Mouse (Mus musculus) hematopoietic stem cell, adult 5-6 weeks (primary cell): ENCODE results near the gene Ap2a2. TPM values are rescaled to one million over a fixed set of nuclear protein-coding genes. Genes with fewer than 3 reads are reported as not detected.

Experiments
- ATAC-seq, 2 experiments: fragments of 125-278 bp in 1 of 2; replicated peaks in 1 of 2; 2 replicates each; pipeline ENCODE4 v1.8.0; 2016 to 2017; ENCODE audit warnings: inconsistent platforms in 2 of 2, mild to moderate bottlenecking in 2 of 2, moderate number of reproducible peaks in 2 of 2, low read depth in 1 of 2, moderate TSS enrichment in 1 of 2; ENCODE audit not compliant: low FRiP score in 2 of 2, poor library complexity in 2 of 2, severe bottlenecking in 2 of 2, insufficient read depth in 1 of 2, low TSS enrichment in 1 of 2
- total RNA-seq: library from RNA; stranded (forward); fragments of 172-1452, 232-1000 nt; gene quantifications from 2 replicates; pipeline ENCODE4 v1.2.3, GENCODE M21; 2017

Gene Ap2a2
- total RNA-seq, 1 experiment from 2014 or later = 40.7 TPM

DNA sequence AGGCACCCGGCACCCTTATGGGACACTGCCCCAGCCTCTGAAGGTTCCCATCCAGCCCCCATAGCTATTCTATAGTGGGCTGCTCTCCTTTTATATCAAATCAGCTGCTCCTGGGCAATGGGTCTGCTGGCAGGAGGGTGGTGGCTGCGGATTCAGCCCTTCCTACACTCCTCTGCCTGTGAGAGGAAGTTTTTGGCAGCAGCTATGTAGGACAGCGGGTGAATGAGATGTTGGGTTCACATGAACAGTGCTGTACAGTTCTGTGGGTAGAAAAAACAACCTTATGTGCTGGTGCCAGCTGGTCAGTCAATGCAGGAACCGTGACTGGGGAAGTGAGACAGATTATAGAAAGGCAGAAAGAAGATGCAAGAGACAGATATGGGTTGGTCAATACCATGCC, 116.9 kb downstream of the Ap2a2 start:
- 0 out of 4 replicates have a peak, but pooled peaks have one; percentile 13 to 20 for ATAC-seq

Other genes starting within 250 kb of the Ap2a2 start
- gene Deaf1, start 234.5 kb upstream of the Ap2a2 start, total RNA-seq = 18.7 and 25.8 TPM in 2 replicates
- 10.5 and 12.6 TPM in 2 replicates for gene Tmem80, start 234.4 kb upstream of the Ap2a2 start, total RNA-seq
- gene Eps8l2, start 223.3 kb upstream of the Ap2a2 start, total RNA-seq = 4.4 and 4.7 TPM in 2 replicates
- 227 and 363 TPM in 2 replicates for gene Taldo1, start 170.0 kb upstream of the Ap2a2 start, total RNA-seq
- gene Gatd1, start 148.0 kb upstream of the Ap2a2 start, total RNA-seq = 18.4 and 20.4 TPM in 2 replicates
- not detected in 2 replicates for gene Cend1, start 132.7 kb upstream of the Ap2a2 start, total RNA-seq
- 8.0 and 9.7 TPM in 2 replicates for gene Slc25a22, start 124.3 kb upstream of the Ap2a2 start, total RNA-seq
- gene Pidd1, start 118.1 kb upstream of the Ap2a2 start, total RNA-seq = 6.5 and 8.5 TPM in 2 replicates
- gene Rplp2, start 114.8 kb upstream of the Ap2a2 start, total RNA-seq = 1,528 and 3,641 TPM in 2 replicates
- 15.1 and 15.5 TPM in 2 replicates for gene Pnpla2, start 107.0 kb upstream of the Ap2a2 start, total RNA-seq
- 5.2 and 8.4 TPM in 2 replicates for gene Cracr2b, start 101.1 kb upstream of the Ap2a2 start, total RNA-seq
- 45.0 and 46.6 TPM in 2 replicates for gene Cd151, start 94.8 kb upstream of the Ap2a2 start, total RNA-seq
- 26.8 and 30.0 TPM in 2 replicates for gene Polr2l, start 87.0 kb upstream of the Ap2a2 start, total RNA-seq
- gene Tspan4, start 86.9 kb upstream of the Ap2a2 start, total RNA-seq = 61.4 and 81.5 TPM in 2 replicates
- gene Chid1, start 22.3 kb upstream of the Ap2a2 start, total RNA-seq = 16.6 and 26.5 TPM in 2 replicates
- gene Muc6, start 93.1 kb downstream of the Ap2a2 start, total RNA-seq = not detected in 2 replicates
- gene Muc2, start 128.2 kb downstream of the Ap2a2 start, total RNA-seq = not detected in 2 replicates
- gene Muc5ac, start 226.8 kb downstream of the Ap2a2 start, total RNA-seq = 0.06 and 0.15 TPM in 2 replicates